Mouse (Mus musculus) G1E (cell line): ENCODE data around the gene Ell. TPM values are rescaled to one million over a fixed set of nuclear protein-coding genes. Genes with fewer than 3 reads are reported as not detected.

ENCODE experiments used
- ATAC-seq: 2 replicates; pipeline ENCODE4 v1.8.0; 2016; ENCODE audit warnings: mild to moderate bottlenecking; ENCODE audit not compliant: insufficient number of reproducible peaks, poor library complexity, low FRiP score, severe bottlenecking; ENCODE audit errors: extremely low read depth
- DNase-seq: peaks from one replicate; pipeline ENCODE4 v3.0.0; 2012; ENCODE audit warnings: low spot score
- H3K27me3 ChIP-seq: 2 replicates; pipeline ENCODE4 v1.6.1; 2012; ENCODE audit warnings: mild to moderate bottlenecking, low read length, inconsistent platforms; ENCODE audit not compliant: insufficient read depth
- H3K36me3 ChIP-seq: replicated peaks from 2 replicates; pipeline ENCODE3; 2012; ENCODE audit warnings: mild to moderate bottlenecking, inconsistent platforms
- H3K4me1 ChIP-seq: 2 replicates; pipeline ENCODE4 v1.6.1; 2012; ENCODE audit warnings: low read depth, low read length, inconsistent platforms, mixed read lengths; ENCODE audit not compliant: insufficient read depth
- H3K4me3 ChIP-seq: 2 replicates; pipeline ENCODE4 v1.5.1; 2012; ENCODE audit warnings: low read depth, mild to moderate bottlenecking, inconsistent platforms, low read length, moderate library complexity, mixed read lengths
- H3K9me3 ChIP-seq: replicated peaks from 2 replicates; pipeline ENCODE4 v1.6.1; 2012; ENCODE audit warnings: inconsistent platforms
- CTCF ChIP-seq: IDR thresholded peaks from 2 replicates; pipeline ENCODE4 v1.5.1; 2012; ENCODE audit warnings: low read depth, low read length, inconsistent platforms, mixed read lengths
- GATA1 ChIP-seq: IDR thresholded peaks from 2 replicates; pipeline ENCODE4 v1.6.1; 2012; ENCODE audit warnings: borderline replicate concordance, low read length, inconsistent platforms, mixed read lengths
- GATA2 ChIP-seq: IDR thresholded peaks from 2 replicates; pipeline ENCODE4 v1.6.1; 2012; ENCODE audit warnings: low read depth, low read length, inconsistent platforms, borderline replicate concordance
- POLR2AphosphoS5 ChIP-seq: IDR thresholded peaks from 2 replicates; pipeline ENCODE4 v1.6.1; 2012; ENCODE audit warnings: low read depth, low read length, inconsistent platforms; ENCODE audit not compliant: insufficient replicate concordance
- TAL1 ChIP-seq: conservative IDR thresholded peaks from 2 replicates; pipeline ENCODE4 v1.6.1; 2012; ENCODE audit warnings: low read depth, low read length, inconsistent platforms, mixed read lengths
- polyA plus RNA-seq: library from polyadenylated mRNA; stranded (reverse); fragments of >175 nt; gene quantifications from 2 replicates; pipeline ENCODE4 v1.2.3, GENCODE M21; 2012
- total RNA-seq, 2 experiments: library from RNA; stranded (forward) in 1 of 2; stranded (reverse) in 1 of 2; fragments of 200-1000 nt in 1 of 2; fragments of >200 nt in 1 of 2; fragmentation: Nextera tagmentation in 1 of 2; gene quantifications; 2 replicates each; pipeline ENCODE4 v1.2.3; 2014 to 2017

Gene Ell
- total and polyA plus RNA-seq, 3 experiments = 7.6 to 56.4 (median 22.7) TPM

- no peak for TF ChIP-seq CTCF
- no peak for TF ChIP-seq GATA1
- peaks cover 71% of the 10 kb centered on the region for H3K4me1 ChIP-seq
- ATAC-seq = no peak
- H3K36me3 ChIP-seq = no peaks in the 10 kb centered on the region
- DNase-seq = peak; percentile 30
- H3K9me3 ChIP-seq = peaks cover 15% of the 10 kb centered on the region
- no peaks in the 10 kb centered on the region for H3K27me3 ChIP-seq
- H3K4me3 ChIP-seq = no peak overlapping the region
Observed at GRCm38 (mm10) chr8:70634066-70634465, 94.8 kb downstream of the Ell start.

- Histone ChIP-seq H3K27me3 (no peaks in the 10 kb centered on the region), H3K4me3 (peak overlapping the region; percentile 34; the same call in 1 of the 2 replicates), H3K36me3 (no peaks in the 10 kb centered on the region), H3K9me3 (peaks cover 15% of the 10 kb centered on the region), H3K4me1 (peaks cover 57% of the 10 kb centered on the region)
- ATAC-seq = peak; percentile 89
- DNase-seq = peak; percentile 64
- TF ChIP-seq CTCF (no peak), POLR2AphosphoS5 (no peak), GATA2 (no peak), GATA1 (no peak), TAL1 (no peak)
Observed at GRCm38 (mm10) chr8:70635527-70635926, 96.3 kb downstream of the Ell start.

- peaks cover 10% of the 10 kb centered on the region for H3K9me3 ChIP-seq
- no peaks in the 10 kb centered on the region for H3K36me3 ChIP-seq
- DNase-seq (no peak), ATAC-seq (no peak)
- no peak overlapping the region for H3K4me3 ChIP-seq
- TF ChIP-seq GATA1 = no peak
- no peak for TF ChIP-seq CTCF
- TF ChIP-seq POLR2AphosphoS5 = no peak
- TF ChIP-seq TAL1 = no peak
- TF ChIP-seq GATA2 = no peak
- no peaks in the 10 kb centered on the region for H3K27me3 ChIP-seq
- H3K4me1 ChIP-seq = peaks cover 44% of the 10 kb centered on the region
Observed at GRCm38 (mm10) chr8:70636838-70637237, 97.6 kb downstream of the Ell start.

GRCm38 (mm10) chr8:70638752-70639151 lies 99.5 kb downstream of the Ell start:
- ATAC-seq = no peak
- peaks cover 8% of the 10 kb centered on the region; the same call in 1 of the 2 replicates for H3K27me3 ChIP-seq
- H3K4me1 ChIP-seq = peaks cover 48% of the 10 kb centered on the region
- H3K36me3 ChIP-seq = no peaks in the 10 kb centered on the region
- no peak for TF ChIP-seq GATA2
- no peak for TF ChIP-seq POLR2AphosphoS5
- no peak for TF ChIP-seq CTCF
- no peak for TF ChIP-seq TAL1
- TF ChIP-seq GATA1 = no peak
- H3K9me3 ChIP-seq = no peaks in the 10 kb centered on the region
- no peak for DNase-seq
- no peak overlapping the region for H3K4me3 ChIP-seq

Other genes starting within 250 kb of the Ell start
Only the 20 nearest of the 27 such genes appear.
- gene Upf1, start 186.2 kb upstream of the Ell start, total RNA-seq (2014; fragmentation: Nextera tagmentation) = 43.6 and 46.0 TPM in 2 replicates
- gene Upf1, start 186.2 kb upstream of the Ell start, total RNA-seq (2017) = 22.9 and 27.5 TPM in 2 replicates
- 155 and 156 TPM in 2 replicates for gene Upf1, start 186.2 kb upstream of the Ell start, polyA plus RNA-seq
- not detected in 2 replicates for gene Comp, start 165.9 kb upstream of the Ell start, total RNA-seq (2014; fragmentation: Nextera tagmentation)
- gene Comp, start 165.9 kb upstream of the Ell start, total RNA-seq (2017) = 0.06 TPM in 1 of 2 replicates, not detected in the other
- 0.14 and 0.15 TPM in 2 replicates for gene Comp, start 165.9 kb upstream of the Ell start, polyA plus RNA-seq
- 15.3 and 17.9 TPM in 2 replicates for gene Crtc1, start 99.9 kb upstream of the Ell start, total RNA-seq (2014; fragmentation: Nextera tagmentation)
- gene Crtc1, start 99.9 kb upstream of the Ell start, total RNA-seq (2017) = 1.4 and 1.6 TPM in 2 replicates
- 17.6 and 18.8 TPM in 2 replicates for gene Crtc1, start 99.9 kb upstream of the Ell start, polyA plus RNA-seq
- 23.6 and 23.8 TPM in 2 replicates for gene Klhl26, start 62.5 kb upstream of the Ell start, total RNA-seq (2014; fragmentation: Nextera tagmentation)
- gene Klhl26, start 62.5 kb upstream of the Ell start, total RNA-seq (2017) = 11.6 and 13.9 TPM in 2 replicates
- gene Klhl26, start 62.5 kb upstream of the Ell start, polyA plus RNA-seq = 10.8 and 12.8 TPM in 2 replicates
- gene Tmem59l, start 52.1 kb upstream of the Ell start, total RNA-seq (2014; fragmentation: Nextera tagmentation) = not detected in 2 replicates
- 0.12 TPM in 1 of 2 replicates, not detected in the other for gene Tmem59l, start 52.1 kb upstream of the Ell start, total RNA-seq (2017)
- gene Tmem59l, start 52.1 kb upstream of the Ell start, polyA plus RNA-seq = 0.03 TPM in 1 of 2 replicates, not detected in the other
- not detected in 2 replicates for gene Crlf1, start 46.3 kb upstream of the Ell start, total RNA-seq (2014; fragmentation: Nextera tagmentation)
- not detected in 2 replicates for gene Crlf1, start 46.3 kb upstream of the Ell start, total RNA-seq (2017)
- gene Crlf1, start 46.3 kb upstream of the Ell start, polyA plus RNA-seq = not detected in 2 replicates
- gene Rex1bd, start 32.7 kb upstream of the Ell start, total RNA-seq (2014; fragmentation: Nextera tagmentation) = 43.6 and 44.2 TPM in 2 replicates
- gene Rex1bd, start 32.7 kb upstream of the Ell start, total RNA-seq (2017) = 86.9 and 94.9 TPM in 2 replicates
- gene Rex1bd, start 32.7 kb upstream of the Ell start, polyA plus RNA-seq = 187 and 223 TPM in 2 replicates
- gene Uba52, start 28.7 kb upstream of the Ell start, total RNA-seq (2014; fragmentation: Nextera tagmentation) = 4,646 and 5,141 TPM in 2 replicates
- gene Uba52, start 28.7 kb upstream of the Ell start, total RNA-seq (2017) = 3,490 and 3,572 TPM in 2 replicates
- 592 and 1,322 TPM in 2 replicates for gene Uba52, start 28.7 kb upstream of the Ell start, polyA plus RNA-seq
- gene Fkbp8, start 11.7 kb upstream of the Ell start, total RNA-seq (2014; fragmentation: Nextera tagmentation) = 228 and 232 TPM in 2 replicates
- gene Fkbp8, start 11.7 kb upstream of the Ell start, total RNA-seq (2017) = 206 and 221 TPM in 2 replicates
- 939 and 1,510 TPM in 2 replicates for gene Fkbp8, start 11.7 kb upstream of the Ell start, polyA plus RNA-seq
- 180 and 189 TPM in 2 replicates for gene Kxd1, start 11.5 kb upstream of the Ell start, total RNA-seq (2014; fragmentation: Nextera tagmentation)
- 47.5 and 50.9 TPM in 2 replicates for gene Kxd1, start 11.5 kb upstream of the Ell start, total RNA-seq (2017)
- 40.0 and 49.9 TPM in 2 replicates for gene Kxd1, start 11.5 kb upstream of the Ell start, polyA plus RNA-seq
- 22.9 and 24.4 TPM in 2 replicates for gene Isyna1, start 54.9 kb downstream of the Ell start, total RNA-seq (2014; fragmentation: Nextera tagmentation)
- gene Isyna1, start 54.9 kb downstream of the Ell start, total RNA-seq (2017) = 35.8 and 36.8 TPM in 2 replicates
- 141 and 157 TPM in 2 replicates for gene Isyna1, start 54.9 kb downstream of the Ell start, polyA plus RNA-seq
- gene Ssbp4, start 69.4 kb downstream of the Ell start, total RNA-seq (2014; fragmentation: Nextera tagmentation) = 21.7 and 31.0 TPM in 2 replicates
- 51.7 and 114 TPM in 2 replicates for gene Ssbp4, start 69.4 kb downstream of the Ell start, total RNA-seq (2017)
- 606 and 1,025 TPM in 2 replicates for gene Ssbp4, start 69.4 kb downstream of the Ell start, polyA plus RNA-seq
- gene Lrrc25, start 76.7 kb downstream of the Ell start, total RNA-seq (2014; fragmentation: Nextera tagmentation) = 1.3 and 2.6 TPM in 2 replicates
- 1.2 and 1.6 TPM in 2 replicates for gene Lrrc25, start 76.7 kb downstream of the Ell start, total RNA-seq (2017)
- 1.6 and 1.7 TPM in 2 replicates for gene Lrrc25, start 76.7 kb downstream of the Ell start, polyA plus RNA-seq
- gene Gdf15, start 93.0 kb downstream of the Ell start, total RNA-seq (2014; fragmentation: Nextera tagmentation) = not detected in 2 replicates
- not detected in 2 replicates for gene Gdf15, start 93.0 kb downstream of the Ell start, total RNA-seq (2017)
- gene Gdf15, start 93.0 kb downstream of the Ell start, polyA plus RNA-seq = 0.03 and 0.06 TPM in 2 replicates
- 16.6 and 23.1 TPM in 2 replicates for gene Pgpep1, start 120.9 kb downstream of the Ell start, total RNA-seq (2014; fragmentation: Nextera tagmentation)
- 9.4 and 9.5 TPM in 2 replicates for gene Pgpep1, start 120.9 kb downstream of the Ell start, total RNA-seq (2017)
- 3.1 and 3.3 TPM in 2 replicates for gene Pgpep1, start 120.9 kb downstream of the Ell start, polyA plus RNA-seq
- 94.1 and 95.7 TPM in 2 replicates for gene Lsm4, start 133.8 kb downstream of the Ell start, total RNA-seq (2014; fragmentation: Nextera tagmentation)
- 151 and 174 TPM in 2 replicates for gene Lsm4, start 133.8 kb downstream of the Ell start, total RNA-seq (2017)
- gene Lsm4, start 133.8 kb downstream of the Ell start, polyA plus RNA-seq = 889 and 1,166 TPM in 2 replicates
- gene Jund, start 159.5 kb downstream of the Ell start, total RNA-seq (2014; fragmentation: Nextera tagmentation) = 60.3 and 72.4 TPM in 2 replicates
- 40.2 and 75.5 TPM in 2 replicates for gene Jund, start 159.5 kb downstream of the Ell start, total RNA-seq (2017)
- gene Jund, start 159.5 kb downstream of the Ell start, polyA plus RNA-seq = 183 and 252 TPM in 2 replicates
- not detected in 2 replicates for gene Iqcn, start 164.0 kb downstream of the Ell start, total RNA-seq (2014; fragmentation: Nextera tagmentation)
- 0.05 and 0.06 TPM in 2 replicates for gene Iqcn, start 164.0 kb downstream of the Ell start, total RNA-seq (2017)
- gene Iqcn, start 164.0 kb downstream of the Ell start, polyA plus RNA-seq = 0.02 TPM in 1 of 2 replicates, not detected in the other
- 1.6 and 3.7 TPM in 2 replicates for gene Gm3336, start 179.1 kb downstream of the Ell start, total RNA-seq (2014; fragmentation: Nextera tagmentation)
- 0.93 and 2.8 TPM in 2 replicates for gene Gm3336, start 179.1 kb downstream of the Ell start, total RNA-seq (2017)
- gene Gm3336, start 179.1 kb downstream of the Ell start, polyA plus RNA-seq = 0.66 and 0.68 TPM in 2 replicates
- 0.83 TPM in 1 of 2 replicates, not detected in the other for gene Pde4c, start 184.3 kb downstream of the Ell start, total RNA-seq (2014; fragmentation: Nextera tagmentation)
- 0.22 TPM in 1 of 2 replicates, not detected in the other for gene Pde4c, start 184.3 kb downstream of the Ell start, total RNA-seq (2017)
- gene Pde4c, start 184.3 kb downstream of the Ell start, polyA plus RNA-seq = 0.41 and 0.95 TPM in 2 replicates